Mouse (Mus musculus) MEL (cell line): Measurements from ENCODE around the gene Rps3a1. TPM values are rescaled to one million over a fixed set of nuclear protein-coding genes. Genes with fewer than 3 reads are reported as not detected.

Experiments
- DNase-seq: peaks from one replicate; pipeline ENCODE4 v3.0.0; 2011; ENCODE audit warnings: low read depth, low spot score
- H3K27ac ChIP-seq: 2 replicates; pipeline ENCODE4 v1.5.1; 2012; ENCODE audit warnings: low read depth, mild to moderate bottlenecking, control low read depth, low read length, moderate library complexity; ENCODE audit not compliant: control insufficient read depth
- H3K27me3 ChIP-seq, 2 experiments: fragments of 150-350 bp in 1 of 2; sonication (generic) in 1 of 2; 2 replicates each; pipeline ENCODE4 v1.6.1; 2012; ENCODE audit warnings: low read length in 2 of 2, mild to moderate bottlenecking in 2 of 2, improper control_type of control experiment in 1 of 2, moderate library complexity in 1 of 2; ENCODE audit not compliant: insufficient read depth in 2 of 2, control insufficient read depth in 1 of 2
- H3K36me3 ChIP-seq, 2 experiments: 2 replicates each; pipeline ENCODE4 v1.6.1; 2012 to 2014; ENCODE audit warnings: low read length in 2 of 2, improper control_type of control experiment in 1 of 2, inconsistent platforms in 1 of 2, mild to moderate bottlenecking in 1 of 2; ENCODE audit not compliant: insufficient read depth in 2 of 2, control insufficient read depth in 1 of 2
- H3K4me1 ChIP-seq, 2 experiments: fragments of 150-350 bp in 1 of 2; sonication (generic) in 1 of 2; 2 replicates each; pipeline ENCODE4 v1.6.1; 2012; ENCODE audit warnings: low read length in 2 of 2, improper control_type of control experiment in 1 of 2, mild to moderate bottlenecking in 1 of 2; ENCODE audit not compliant: insufficient read depth in 2 of 2, control insufficient read depth in 1 of 2
- H3K4me3 ChIP-seq, 2 experiments: fragments of 150-350 bp in 1 of 2; sonication (generic) in 1 of 2; 2 replicates each; pipeline ENCODE4 v1.5.1; 2012; ENCODE audit warnings: low read depth in 2 of 2, low read length in 2 of 2, mild to moderate bottlenecking in 2 of 2, moderate library complexity in 2 of 2, control low read depth in 1 of 2, improper control_type of control experiment in 1 of 2; ENCODE audit not compliant: control insufficient read depth in 1 of 2, insufficient read depth in 1 of 2
- H3K79me2 ChIP-seq: 2 replicates; pipeline ENCODE4 v1.6.1; 2012; ENCODE audit warnings: mild to moderate bottlenecking, low read length, moderate library complexity; ENCODE audit not compliant: control insufficient read depth, poor library complexity, insufficient read depth
- H3K9ac ChIP-seq: 2 replicates; pipeline ENCODE4 v1.6.1; 2012; ENCODE audit warnings: low read depth, mild to moderate bottlenecking, control low read depth, low read length, moderate library complexity; ENCODE audit not compliant: control insufficient read depth, poor library complexity, severe bottlenecking
- H3K9me3 ChIP-seq: fragments of 150-350 bp; sonication (generic); replicated peaks from 2 replicates; pipeline ENCODE4 v1.6.1; 2012; ENCODE audit warnings: mild to moderate bottlenecking, low read length, improper control_type of control experiment, moderate library complexity; ENCODE audit not compliant: insufficient read depth
- CHD1 ChIP-seq: IDR thresholded peaks from 2 replicates; pipeline ENCODE4 v1.6.1; 2012; ENCODE audit warnings: low read depth, mild to moderate bottlenecking, inconsistent platforms, low read length, improper control_type of control experiment
- CTCF ChIP-seq, 3 experiments: IDR thresholded peaks in 2 of 3; conservative IDR thresholded peaks in 1 of 3; 2 replicates each; pipeline ENCODE4 v1.5.1; 2011 to 2012; ENCODE audit warnings: low read length in 3 of 3, low read depth in 2 of 3, mild to moderate bottlenecking in 2 of 3, improper control_type of control experiment in 1 of 3, inconsistent platforms in 1 of 3, mixed read lengths in 1 of 3, moderate library complexity in 1 of 3; ENCODE audit not compliant: control insufficient read depth in 1 of 3, insufficient read depth in 1 of 3, poor library complexity in 1 of 3, severe bottlenecking in 1 of 3
- E2F4 ChIP-seq: IDR thresholded peaks from 2 replicates; pipeline ENCODE4 v1.6.1; 2011; ENCODE audit warnings: low read depth, low read length, improper control_type of control experiment, borderline replicate concordance
- EP300 ChIP-seq, 2 experiments: IDR thresholded peaks; 2 replicates each; pipeline ENCODE4 v1.6.1; 2011; ENCODE audit warnings: improper control_type of control experiment in 2 of 2, low read length in 2 of 2, low read depth in 1 of 2, mild to moderate bottlenecking in 1 of 2
- ETS1 ChIP-seq: IDR thresholded peaks from 2 replicates; pipeline ENCODE4 v1.6.1; 2012; ENCODE audit warnings: low read depth, mild to moderate bottlenecking, inconsistent platforms, low read length, improper control_type of control experiment, moderate library complexity
- GABPA ChIP-seq: IDR thresholded peaks from 2 replicates; pipeline ENCODE4 v1.6.1; 2012; ENCODE audit warnings: low read depth, mild to moderate bottlenecking, inconsistent platforms, low read length, improper control_type of control experiment, moderate library complexity
- GATA1 ChIP-seq: IDR thresholded peaks from 2 replicates; pipeline ENCODE4 v1.6.1; 2011; ENCODE audit warnings: low read depth, low read length, improper control_type of control experiment
- JUND ChIP-seq: IDR thresholded peaks from 2 replicates; pipeline ENCODE4 v1.6.1; 2011; ENCODE audit warnings: low read depth, mild to moderate bottlenecking, improper control_type of control experiment, low read length
- MAZ ChIP-seq: IDR thresholded peaks from 2 replicates; pipeline ENCODE4 v1.6.1; 2012; ENCODE audit warnings: low read depth, mild to moderate bottlenecking, inconsistent platforms, low read length, improper control_type of control experiment
- MEF2A ChIP-seq: IDR thresholded peaks from 2 replicates; pipeline ENCODE4 v1.6.1; 2014; ENCODE audit warnings: low read depth, mild to moderate bottlenecking, inconsistent platforms, low read length, improper control_type of control experiment; ENCODE audit not compliant: poor library complexity, insufficient replicate concordance, severe bottlenecking; ENCODE audit errors: extremely low read depth
- POLR2A ChIP-seq, 2 experiments: IDR thresholded peaks; 2 replicates each; pipeline ENCODE4 v1.6.1; 2011 to 2012; ENCODE audit warnings: low read length in 2 of 2, mild to moderate bottlenecking in 2 of 2, control low read depth in 1 of 2, improper control_type of control experiment in 1 of 2, low read depth in 1 of 2, moderate library complexity in 1 of 2; ENCODE audit not compliant: control insufficient read depth in 1 of 2, insufficient read depth in 1 of 2, poor library complexity in 1 of 2
- POLR2AphosphoS5 ChIP-seq: IDR thresholded peaks from 2 replicates; pipeline ENCODE4 v1.6.1; 2012; ENCODE audit warnings: low read depth, borderline replicate concordance, mild to moderate bottlenecking, inconsistent platforms, low read length, moderate library complexity, mixed read lengths
- RAD21 ChIP-seq: IDR thresholded peaks from 2 replicates; pipeline ENCODE4 v1.6.1; 2011; ENCODE audit warnings: mild to moderate bottlenecking, low read depth, low read length, improper control_type of control experiment
- RCOR1 ChIP-seq: IDR thresholded peaks from 2 replicates; pipeline ENCODE4 v1.6.1; 2012; ENCODE audit warnings: low read depth, mild to moderate bottlenecking, inconsistent platforms, low read length, improper control_type of control experiment
- SIN3A ChIP-seq: IDR thresholded peaks from 2 replicates; pipeline ENCODE4 v1.6.1; 2012; ENCODE audit warnings: low read length, improper control_type of control experiment, inconsistent platforms
- SMC3 ChIP-seq: IDR thresholded peaks from 2 replicates; pipeline ENCODE4 v1.6.1; 2011; ENCODE audit warnings: low read depth, low read length, improper control_type of control experiment
- UBTF ChIP-seq: IDR thresholded peaks from 2 replicates; pipeline ENCODE4 v1.6.1; 2012; ENCODE audit warnings: low read depth, mild to moderate bottlenecking, inconsistent platforms, low read length, improper control_type of control experiment, moderate library complexity, borderline replicate concordance; ENCODE audit not compliant: insufficient read depth
- USF1 ChIP-seq: IDR thresholded peaks from 2 replicates; pipeline ENCODE4 v1.6.1; 2014; ENCODE audit warnings: low read depth, mild to moderate bottlenecking, inconsistent platforms, low read length, improper control_type of control experiment, moderate library complexity
- ZC3H11A ChIP-seq: IDR thresholded peaks from 2 replicates; pipeline ENCODE4 v1.6.1; 2012; ENCODE audit warnings: low read depth, mild to moderate bottlenecking, inconsistent platforms, low read length, improper control_type of control experiment
- ZKSCAN1 ChIP-seq: IDR thresholded peaks from 2 replicates; pipeline ENCODE4 v1.6.1; 2012; ENCODE audit warnings: low read depth, mild to moderate bottlenecking, inconsistent platforms, low read length, improper control_type of control experiment, moderate library complexity
- ZMIZ1 ChIP-seq: IDR thresholded peaks from 2 replicates; pipeline ENCODE4 v1.6.1; 2012; ENCODE audit warnings: low read depth, mild to moderate bottlenecking, inconsistent platforms, low read length, improper control_type of control experiment, moderate library complexity
- polyA plus RNA-seq, 2 experiments: library from polyadenylated mRNA; stranded (reverse) in 1 of 2; unstranded in 1 of 2; fragments of >175 nt in 1 of 2; fragments of >200 nt in 1 of 2; gene quantifications; 2 replicates each; pipeline versions ENCODE4 v1.2.1 to v1.2.4; 2012; ENCODE audit warnings: low replicate concordance in 2 of 2, low read depth in 1 of 2; ENCODE audit not compliant: insufficient read length in 2 of 2, insufficient read depth in 1 of 2, missing spikeins in 1 of 2
- total RNA-seq: library from RNA; depleted of rRNA; stranded (reverse); fragments of 300-350 nt; gene quantifications from 2 replicates; pipeline ENCODE4 v1.2.3, GENCODE M21; 2012

The Rps3a1 gene
- total and polyA plus RNA-seq, 3 experiments: 1,198 to 2,507 TPM; not detected in 1

DNA sequence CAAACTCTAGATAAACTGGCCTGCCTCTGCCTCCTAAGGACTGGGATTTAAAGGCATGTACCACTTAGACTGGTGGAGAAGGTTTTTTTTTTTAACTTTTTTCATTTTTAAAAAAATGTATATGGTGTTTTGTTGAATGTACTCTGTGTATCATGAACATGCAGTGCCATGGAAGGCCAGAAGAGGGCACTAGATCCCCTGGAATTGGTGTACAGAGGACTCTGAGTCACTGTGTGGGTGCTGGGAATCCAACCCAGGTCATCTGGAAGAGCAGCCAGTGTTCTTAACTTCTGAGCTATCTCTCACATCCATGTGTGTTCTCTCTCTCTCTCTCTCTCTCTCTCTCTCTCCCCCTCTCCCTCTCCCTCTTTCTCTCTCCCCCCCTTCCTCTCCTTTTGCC lies 20.3 kb downstream of the Rps3a1 start:
- H3K4me3 ChIP-seq: no peak overlapping the region
- no peak overlapping the region for H3K9ac ChIP-seq
- DNase-seq: peak; percentile 63
- H3K27ac ChIP-seq: 0 out of 2 replicates have a peak overlapping the region, but pooled peaks have one; percentile 25
- H3K4me1 ChIP-seq: peaks cover 0 to 8% of the 10 kb centered on the region in 2 experiments; a peak in 3 of 4 replicates
- H3K27me3 ChIP-seq: no peaks in the 10 kb centered on the region
- H3K79me2 ChIP-seq: no peaks in the 10 kb centered on the region
- TF ChIP-seq UBTF (no peak), RAD21 (peak; percentile 27), USF1 (no peak), CTCF (IDR thresholded peaks at IDR 0.05 in 2 of 3, conservative IDR thresholded peaks at IDR 0.05 in 1 of 3; ENCODE audit: control insufficient read depth in 1 of 3, insufficient read depth in 1 of 3, low read depth in 2 of 3, low read length in 3 of 3, poor library complexity in 1 of 3, severe bottlenecking in 1 of 3) (peak; percentile 39 to 52 (median 44)), SMC3 (peak; percentile 33)
- peaks cover 0 to 11% of the 10 kb centered on the region in 2 experiments; a peak in 2 of 4 replicates for H3K36me3 ChIP-seq
- no peaks in the 10 kb centered on the region for H3K9me3 ChIP-seq

DNA sequence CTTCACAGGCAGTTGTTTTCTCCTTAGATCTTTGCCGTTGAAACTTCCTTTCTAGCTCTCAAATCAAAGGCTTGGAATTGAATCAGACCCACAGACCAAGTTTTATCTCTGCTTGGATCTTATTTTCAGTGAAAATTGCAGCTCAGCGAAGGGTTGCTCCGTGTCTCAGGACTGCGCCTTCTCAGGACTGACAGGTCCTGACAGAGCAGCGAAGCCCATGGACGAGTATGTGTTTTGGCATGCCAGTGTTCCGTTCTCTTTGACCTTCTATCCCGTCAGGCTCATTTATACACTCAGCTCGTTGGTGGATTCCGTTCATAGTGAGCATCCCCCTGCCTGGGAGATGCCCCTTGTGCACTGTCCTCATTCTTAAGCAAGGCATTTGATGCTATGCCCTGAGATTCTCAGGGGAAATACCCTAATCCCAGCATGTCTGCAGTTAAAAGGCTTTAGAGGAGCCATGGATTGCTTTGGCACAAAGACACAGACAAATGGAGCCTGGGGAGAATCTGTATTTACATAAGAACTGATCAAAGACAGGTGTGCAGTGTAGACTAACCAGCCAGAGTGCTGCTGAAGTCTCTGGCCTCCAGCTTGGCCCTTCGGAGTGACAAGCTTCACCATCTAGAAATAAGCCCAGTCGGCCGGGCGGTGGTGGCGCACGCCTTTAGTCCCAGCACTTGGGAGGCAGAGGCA lies 23.1 kb downstream of the Rps3a1 start:
- H3K36me3 ChIP-seq: peaks cover 0 to 8% of the 10 kb centered on the region in 2 experiments; a peak in 2 of 4 replicates
- DNase-seq: no peak
- no peak overlapping the region for H3K4me3 ChIP-seq
- H3K79me2 ChIP-seq: no peaks in the 10 kb centered on the region
- no peak overlapping the region for H3K27ac ChIP-seq
- no peaks in the 10 kb centered on the region for H3K27me3 ChIP-seq
- H3K9me3 ChIP-seq: no peaks in the 10 kb centered on the region
- H3K4me1 ChIP-seq: peaks cover 0 to 8% of the 10 kb centered on the region in 2 experiments; a peak in 3 of 4 replicates
- TF ChIP-seq EP300 (IDR thresholded peaks at IDR 0.05; ENCODE audit: low read depth in 1 of 2, low read length in 2 of 2) (no peak), ZKSCAN1 (no peak), ETS1 (no peak), JUND (no peak), CTCF (IDR thresholded peaks at IDR 0.05 in 2 of 3, conservative IDR thresholded peaks at IDR 0.05 in 1 of 3; ENCODE audit: control insufficient read depth in 1 of 3, insufficient read depth in 1 of 3, low read depth in 2 of 3, low read length in 3 of 3, poor library complexity in 1 of 3, severe bottlenecking in 1 of 3) (no peak), MAZ (no peak), POLR2AphosphoS5 (no peak), RCOR1 (no peak), USF1 (no peak), E2F4 (no peak), MEF2A (no peak), CHD1 (no peak), ZMIZ1 (no peak), SIN3A (no peak), POLR2A (IDR thresholded peaks at IDR 0.05; ENCODE audit: control insufficient read depth in 1 of 2, insufficient read depth in 1 of 2, low read depth in 1 of 2, low read length in 2 of 2, poor library complexity in 1 of 2) (no peak), GATA1 (no peak), SMC3 (no peak), GABPA (no peak), ZC3H11A (no peak)
- no peak overlapping the region for H3K9ac ChIP-seq
